ENCODE assay signal across 8 mouse cellular contexts in genomic region chr7:18909797-18910196, GRCm38 (mm10). TPM values are rescaled to one million over a fixed set of nuclear protein-coding genes. Genes with fewer than 3 reads are reported as not detected.
DNase-seq lines count a peak whose midpoint lies in the region; ATAC-seq and TF ChIP-seq lines count a peak whose summit lies in the region.

No protein-coding gene starts in this region.

- peak overlapping the region; percentile 54 for H3K9ac ChIP-seq in lung, embryonic 15.5 days
- peak overlapping the region; percentile 64 for H3K9ac ChIP-seq in limb, embryonic 11.5 days (ENCODE audit: low read length)
- H3K9ac ChIP-seq in neural tube, embryonic 15.5 days (replicated peaks) = peak overlapping the region; percentile 51

- no peak for TF ChIP-seq POLR2A in embryonic fibroblast, embryonic 13.5 days (IDR thresholded peaks at IDR 0.05; ENCODE audit: low read depth, low read length)

- no peak overlapping the region for H3K27ac ChIP-seq in lung, embryonic 15.5 days
- no peak overlapping the region for H3K27ac ChIP-seq in embryonic fibroblast, embryonic 13.5 days (ENCODE audit: insufficient read depth, low read length)
- H3K27ac ChIP-seq in limb, embryonic 11.5 days (replicated peaks; ENCODE audit: low read depth, low read length) = no peak overlapping the region
- no peak overlapping the region for H3K27ac ChIP-seq in neural tube, embryonic 15.5 days (replicated peaks)

- TF ChIP-seq CTCF in embryonic fibroblast, embryonic 13.5 days (IDR thresholded peaks at IDR 0.05; ENCODE audit: borderline replicate concordance, insufficient read depth, low read length) = no peak

- H3K4me2 ChIP-seq in lung, embryonic 15.5 days = peak overlapping the region; percentile 55
- peak overlapping the region; percentile 62 for H3K4me2 ChIP-seq in limb, embryonic 11.5 days (ENCODE audit: low read depth, severe bottlenecking)
- peak overlapping the region; percentile 84 for H3K4me2 ChIP-seq in neural tube, embryonic 15.5 days

- no peaks in the 10 kb centered on the region for H3K9me3 ChIP-seq in lung, embryonic 15.5 days
- H3K9me3 ChIP-seq in limb, embryonic 11.5 days (ENCODE audit: control insufficient read depth, low read length) = no peaks in the 10 kb centered on the region
- no peaks in the 10 kb centered on the region for H3K9me3 ChIP-seq in neural tube, embryonic 15.5 days (replicated peaks)

- no peak for DNase-seq in lung, postnatal 4 days
- no peak for DNase-seq in limb, embryonic 11.5 days (ENCODE audit: low spot score)
- no peak for DNase-seq in MN1 (ENCODE audit: low spot score)
- no peak for DNase-seq in frontal cortex, adult 2 months (ENCODE audit: extremely low spot score in 1 of 2, low spot score in 1 of 2)
- no peak for DNase-seq in retina, postnatal 1 day

- WGBS in lung, embryonic 15.5 days = 5% methylated on average over 17 of the region's 17 CpGs
- WGBS in limb, embryonic 11.5 days = 9% methylated on average over 17 of the region's 17 CpGs
- 7% methylated on average over 17 of the region's 17 CpGs for WGBS in neural tube, embryonic 15.5 days

- no peaks in the 10 kb centered on the region for H3K27me3 ChIP-seq in lung, embryonic 15.5 days
- no peaks in the 10 kb centered on the region for H3K27me3 ChIP-seq in limb, embryonic 11.5 days (ENCODE audit: control insufficient read depth, insufficient read depth, low read length)
- H3K27me3 ChIP-seq in neural tube, embryonic 15.5 days (replicated peaks) = no peaks in the 10 kb centered on the region

- peaks cover 18% of the 10 kb centered on the region for H3K4me1 ChIP-seq in lung, embryonic 15.5 days
- H3K4me1 ChIP-seq in embryonic fibroblast, embryonic 13.5 days (ENCODE audit: control insufficient read depth, insufficient read depth, low read length) = no peaks in the 10 kb centered on the region; the same call in 1 of the 2 replicates
- H3K4me1 ChIP-seq in limb, embryonic 11.5 days (ENCODE audit: control insufficient read depth, insufficient read depth, low read length) = 0 out of 2 replicates have a peak, but pooled peaks cover 3% of the 10 kb centered on the region
- peaks cover 21% of the 10 kb centered on the region for H3K4me1 ChIP-seq in neural tube, embryonic 15.5 days

- peak; percentile 13; the same call in 1 of the 2 replicates for ATAC-seq in lung, embryonic 15.5 days (ENCODE audit: borderline replicate concordance, extremely low read depth, low FRiP score, low TSS enrichment)
- no peak for ATAC-seq in limb, embryonic 11.5 days (ENCODE audit: insufficient number of reproducible peaks, low FRiP score, low TSS enrichment, low read depth)
- ATAC-seq in neural tube, embryonic 15.5 days (ENCODE audit: low FRiP score) = no peak; the same call in 1 of the 2 replicates

- H3K4me3 ChIP-seq in lung, embryonic 15.5 days = peak overlapping the region; percentile 68
- H3K4me3 ChIP-seq in embryonic fibroblast, embryonic 13.5 days (ENCODE audit: insufficient read depth, low read length) = peak overlapping the region; percentile 99
- peak overlapping the region; percentile 64 for H3K4me3 ChIP-seq in limb, embryonic 11.5 days (ENCODE audit: low read depth, low read length)
- H3K4me3 ChIP-seq in neural tube, embryonic 15.5 days (replicated peaks) = peak overlapping the region; percentile 59

- no peaks in the 10 kb centered on the region for H3K36me3 ChIP-seq in lung, embryonic 15.5 days
- no peaks in the 10 kb centered on the region for H3K36me3 ChIP-seq in limb, embryonic 11.5 days (ENCODE audit: control insufficient read depth, insufficient read depth, low read length)
- no peaks in the 10 kb centered on the region for H3K36me3 ChIP-seq in neural tube, embryonic 15.5 days

RNA-seq across cellular contexts. Expression of gene Ccdc61, which starts 0.4 kb away (rescaled TPM):
- 32.1 and 34.4 TPM in 2 replicates for polyA plus RNA-seq in lung, embryonic 15.5 days (2015; fragmentation: Nextera tagmentation; extraction: Ambion mirVana)
- 10.1 and 10.5 TPM in 2 replicates for polyA plus RNA-seq in embryonic fibroblast, embryonic 13.5 days (2011; ENCODE audit: insufficient read length, low read depth, missing spikeins)
- polyA plus RNA-seq in limb, embryonic 11.5 days (2014; fragmentation: Nextera tagmentation; extraction: Ambion mirVana) = 22.5 and 23.4 TPM in 2 replicates
- 29.9 and 31.9 TPM in 2 replicates for polyA plus RNA-seq in neural tube, embryonic 15.5 days (2015; fragmentation: Nextera tagmentation; extraction: Ambion mirVana)
- 11.7 and 15.4 TPM in 2 replicates for polyA plus RNA-seq in frontal cortex, adult 2 months (2012; rRNA removed)

RNA-seq across cellular contexts. Expression of gene Nova2, which starts 15.9 kb away (rescaled TPM):
- 0.77 and 1.2 TPM in 2 replicates for polyA plus RNA-seq in lung, embryonic 15.5 days (2015; fragmentation: Nextera tagmentation; extraction: Ambion mirVana)
- 0.23 and 0.30 TPM in 2 replicates for polyA plus RNA-seq in embryonic fibroblast, embryonic 13.5 days (2011; ENCODE audit: insufficient read length, low read depth, missing spikeins)
- polyA plus RNA-seq in limb, embryonic 11.5 days (2014; fragmentation: Nextera tagmentation; extraction: Ambion mirVana) = 0.29 and 0.33 TPM in 2 replicates
- polyA plus RNA-seq in neural tube, embryonic 15.5 days (2015; fragmentation: Nextera tagmentation; extraction: Ambion mirVana) = 9.4 and 10.6 TPM in 2 replicates
- 25.0 and 27.0 TPM in 2 replicates for polyA plus RNA-seq in frontal cortex, adult 2 months (2012; rRNA removed)

RNA-seq across cellular contexts. Expression of gene Pglyrp1, which starts 38.7 kb away (rescaled TPM):
- 6.4 and 6.7 TPM in 2 replicates for polyA plus RNA-seq in lung, embryonic 15.5 days (2015; fragmentation: Nextera tagmentation; extraction: Ambion mirVana)
- polyA plus RNA-seq in embryonic fibroblast, embryonic 13.5 days (2011; ENCODE audit: insufficient read length, low read depth, missing spikeins) = not detected in 2 replicates
- polyA plus RNA-seq in limb, embryonic 11.5 days (2014; fragmentation: Nextera tagmentation; extraction: Ambion mirVana) = 0.38 and 0.45 TPM in 2 replicates
- polyA plus RNA-seq in neural tube, embryonic 15.5 days (2015; fragmentation: Nextera tagmentation; extraction: Ambion mirVana) = 19.2 and 26.6 TPM in 2 replicates
- 17.5 and 20.5 TPM in 2 replicates for polyA plus RNA-seq in frontal cortex, adult 2 months (2012; rRNA removed)
